Mouse (Mus musculus) T-helper 17 cell (primary cell): ENCODE measurements at regions not wholly inside any gene's neighbourhood (a gene's known extent, or its start where the extent isn't known, plus 50 kb on each side); places are given as distances from the start of the nearest gene placed in this dataset.

Experiments
- in situ Hi-C, 2 experiments: fragments of 300-600 bp; cut with MboI, MseI; formaldehyde crosslinking; loops; 1 replicate in 1 of 2; 2 replicates in 1 of 2; pipeline ENCODE4 v1.15.1; 2025; ENCODE audit warnings: high pct_unique_total_duplicates in 2 of 2

- in situ Hi-C loops, result loop anchor here (5.0 to 10.0 kb wide), 2 partner anchors 111 to 344 kb away; no protein-coding TSS in a partner anchor
These were observed 169.1 kb upstream of the Samsn1 start for GRCm38 (mm10) chr16:76191135-76191534.

- in situ Hi-C loops, result no loop called here
These were observed 161.5 kb upstream of the Samsn1 start for GRCm38 (mm10) chr16:76183556-76183955.

- in situ Hi-C loops, result no loop called here
These were observed 161.0 kb upstream of the Samsn1 start for GRCm38 (mm10) chr16:76183105-76183504.

- in situ Hi-C loops, result no loop called here
These were observed 159.5 kb upstream of the Samsn1 start for GRCm38 (mm10) chr16:76181596-76181995.

- in situ Hi-C loops, result no loop called here
These were observed 145.6 kb upstream of the Samsn1 start for GRCm38 (mm10) chr16:76167651-76168050.

- in situ Hi-C loops, result no loop called here
These were observed 138.8 kb upstream of the Samsn1 start for GRCm38 (mm10) chr16:76160879-76161278.

GRCm38 (mm10) chr16:76158585-76158984 lies 136.5 kb upstream of the Samsn1 start:
- in situ Hi-C loops, result no loop called here

GRCm38 (mm10) chr16:76153766-76154525 lies 131.9 kb upstream of the Samsn1 start:
- in situ Hi-C loops, result no loop called here

GRCm38 (mm10) chr16:76149581-76149980 lies 127.5 kb upstream of the Samsn1 start:
- in situ Hi-C loops, result no loop called here

- in situ Hi-C loops, result no loop called here
These were observed 111.8 kb upstream of the Samsn1 start for GRCm38 (mm10) chr16:76133892-76134291.

- in situ Hi-C loops, result no loop called here
These were observed 108.4 kb upstream of the Samsn1 start for GRCm38 (mm10) chr16:76130486-76130885.

- in situ Hi-C loops, result loop anchor here (5.0 to 10.0 kb wide), 2 partner anchors 435 to 458 kb away; no protein-coding TSS in a partner anchor
These were observed 107.9 kb upstream of the Samsn1 start for GRCm38 (mm10) chr16:76129982-76130381.

GRCm38 (mm10) chr16:76123021-76123384 lies 100.9 kb upstream of the Samsn1 start:
- in situ Hi-C loops, result loop anchor here (5.0 to 10.0 kb wide), 3 partner anchors 96 to 428 kb away; no protein-coding TSS in a partner anchor

GRCm38 (mm10) chr16:76122172-76123020 lies 100.3 kb upstream of the Samsn1 start:
- in situ Hi-C loops, result loop anchor here (5.0 to 10.0 kb wide), 3 partner anchors 95 to 428 kb away; no protein-coding TSS in a partner anchor

GRCm38 (mm10) chr16:76120712-76121111 lies 98.6 kb upstream of the Samsn1 start:
- in situ Hi-C loops, result loop anchor here (5.0 to 10.0 kb wide), 3 partner anchors 93 to 426 kb away; no protein-coding TSS in a partner anchor

- in situ Hi-C loops, result no loop called here
These were observed 88.3 kb upstream of the Samsn1 start for GRCm38 (mm10) chr16:76110383-76110782.

- in situ Hi-C loops, result loop anchor here in 1 of 2 experiments (10.0 kb wide), 1 partner anchor 324 kb away; no protein-coding TSS in a partner anchor
These were observed 86.4 kb upstream of the Samsn1 start for GRCm38 (mm10) chr16:76108464-76108863.

GRCm38 (mm10) chr16:76104673-76105072 lies 82.6 kb upstream of the Samsn1 start:
- in situ Hi-C loops, result loop anchor here in 1 of 2 experiments (10.0 kb wide), 1 partner anchor 320 kb away; no protein-coding TSS in a partner anchor

- in situ Hi-C loops, result loop anchor here in 1 of 2 experiments (10.0 kb wide), 1 partner anchor 317 kb away; no protein-coding TSS in a partner anchor
These were observed 79.7 kb upstream of the Samsn1 start for GRCm38 (mm10) chr16:76101773-76102172.

- in situ Hi-C loops, result no loop called here
These were observed 75.7 kb upstream of the Samsn1 start for GRCm38 (mm10) chr16:76097808-76098207.

- in situ Hi-C loops, result no loop called here
These were observed 74.3 kb upstream of the Samsn1 start for GRCm38 (mm10) chr16:76096363-76096762.

GRCm38 (mm10) chr16:76085363-76085762 lies 63.3 kb upstream of the Samsn1 start:
- in situ Hi-C loops, result no loop called here
